Mouse (Mus musculus) lung, adult 2 months (tissue): Measurements from ENCODE around the gene Rtn4rl1.

Experiments
- CTCF ChIP-seq: fragments of 200-500 bp; IDR thresholded peaks from 2 replicates; pipeline ENCODE4 v1.5.1; 2011; ENCODE audit warnings: mild to moderate bottlenecking, low read length, control low read depth; ENCODE audit not compliant: insufficient read depth
- POLR2A ChIP-seq: fragments of 200-500 bp; IDR thresholded peaks from 2 replicates; pipeline ENCODE4 v1.6.1; 2011; ENCODE audit warnings: low read depth, mild to moderate bottlenecking, control low read depth, low read length, borderline replicate concordance; ENCODE audit errors: extremely low read depth

DNA sequence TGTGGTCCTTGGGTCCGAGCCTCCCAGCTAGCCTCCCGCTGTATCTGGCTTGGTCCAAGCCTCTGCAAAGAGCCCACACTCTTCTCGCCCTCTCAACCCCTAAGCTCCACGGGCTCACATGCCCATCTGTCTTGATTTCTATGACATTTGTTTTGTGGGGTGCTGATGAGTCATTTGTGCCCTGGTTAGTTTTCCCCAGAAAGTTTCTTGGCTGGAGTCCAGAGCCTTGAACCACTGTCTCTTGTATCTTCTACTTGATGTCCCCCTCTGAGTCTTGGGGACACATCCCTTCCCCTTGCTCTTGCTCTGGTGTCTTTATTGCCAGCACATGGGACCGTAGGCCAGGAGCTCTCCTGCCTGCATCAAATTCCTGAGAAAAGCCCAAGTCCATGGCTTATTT, 6.4 kb downstream of the Rtn4rl1 start:
- no peak for TF ChIP-seq CTCF
- TF ChIP-seq POLR2A = no peak
